Comparison of ENCODE assay signal across 9 mouse cellular contexts in genomic region chr5:28457921-28458641, GRCm38 (mm10). TPM values are rescaled to one million over a fixed set of nuclear protein-coding genes. Genes with fewer than 3 reads are reported as not detected.
DNase-seq lines count a peak whose midpoint lies in the region; ATAC-seq lines count a peak whose summit lies in the region.
"Had no signal": no experiment of that assay in that cellular context is flagged by ENCODE, and none has a peak within 500 bp of the region (broad histone marks: within the 10 kb centered on the region; RNA-seq: fewer than 3 reads in every experiment).

No protein-coding gene starts in this region.

- peak; percentile 3 to 4 for DNase-seq in frontal cortex, postnatal 25 days (ENCODE audit: low spot score in 2 of 2)
- DNase-seq in frontal cortex, adult 2 months (ENCODE audit: extremely low spot score in 1 of 2, low spot score in 1 of 2), result no peak
- DNase-seq in retina, postnatal 1 day, result peak; percentile 51
- DNase-seq in retina, embryonic 14.5 days (ENCODE audit: low spot score), result no peak
- DNase-seq in c-Kit-positive CD71-positive TER-119-positive erythroid progenitor cells, embryonic 14.5 days (ENCODE audit: low spot score), result no peak

- peak overlapping the region; percentile 47 for H3K4me3 ChIP-seq in hindbrain, embryonic 16.5 days (ENCODE audit: low read length)
- H3K4me3 ChIP-seq in midbrain, embryonic 12.5 days, result peak overlapping the region; percentile 46

- peaks cover 24% of the 10 kb centered on the region for H3K4me1 ChIP-seq in hindbrain, embryonic 16.5 days (ENCODE audit: control insufficient read depth, insufficient read depth, low read depth, low read length)
- H3K4me1 ChIP-seq in midbrain, embryonic 12.5 days, result peaks cover 38% of the 10 kb centered on the region

- no peak overlapping the region for H3K27ac ChIP-seq in hindbrain, embryonic 16.5 days (ENCODE audit: low read depth, low read length)
- peak overlapping the region; percentile 67 for H3K27ac ChIP-seq in midbrain, embryonic 12.5 days (replicated peaks)

- peak overlapping the region; percentile 85 for H3K4me2 ChIP-seq in hindbrain, embryonic 16.5 days (ENCODE audit: low read length)
- peak overlapping the region; percentile 67 for H3K4me2 ChIP-seq in midbrain, embryonic 12.5 days (replicated peaks)

- 1% methylated on average over 88 of the region's 95 CpGs for WGBS in hindbrain, embryonic 16.5 days
- WGBS in midbrain, embryonic 12.5 days, result under 1% methylated on average over 77 of the region's 95 CpGs

- ATAC-seq in hindbrain, embryonic 16.5 days, result peak; percentile 56; the same call in 1 of the 2 replicates
- ATAC-seq in midbrain, embryonic 12.5 days (ENCODE audit: low FRiP score, low read depth), result no peak
- ATAC-seq in inflammation-experienced regulatory T-cells, adult 6 months, result no peak

- no peaks in the 10 kb centered on the region for H3K9me3 ChIP-seq in hindbrain, embryonic 16.5 days (ENCODE audit: control insufficient read depth, low read length)
- no peaks in the 10 kb centered on the region for H3K9me3 ChIP-seq in midbrain, embryonic 12.5 days

- peak overlapping the region; percentile 38 for H3K9ac ChIP-seq in hindbrain, embryonic 16.5 days (ENCODE audit: low read depth, low read length)
- H3K9ac ChIP-seq in midbrain, embryonic 12.5 days (replicated peaks), result peak overlapping the region; percentile 47

- H3K36me3 ChIP-seq in hindbrain, embryonic 16.5 days (ENCODE audit: control insufficient read depth, insufficient read depth, low read length), result no peaks in the 10 kb centered on the region
- no peaks in the 10 kb centered on the region for H3K36me3 ChIP-seq in midbrain, embryonic 12.5 days

- H3K27me3 ChIP-seq in hindbrain, embryonic 16.5 days (replicated peaks; ENCODE audit: control insufficient read depth, insufficient read depth, low read length), result peaks cover 68% of the 10 kb centered on the region
- peaks cover 79% of the 10 kb centered on the region for H3K27me3 ChIP-seq in midbrain, embryonic 12.5 days

RNA-seq across cellular contexts. Expression of gene Shh, which starts 9.0 kb away (rescaled TPM):
- polyA plus RNA-seq in frontal cortex, adult 2 months (2012; rRNA removed), result 2.9 and 3.5 TPM in 2 replicates
- polyA plus RNA-seq in hindbrain, embryonic 16.5 days (2015; fragmentation: Nextera tagmentation; extraction: Ambion mirVana), result 0.93 and 0.97 TPM in 2 replicates
- polyA plus RNA-seq in midbrain, embryonic 12.5 days (2016; fragmentation: Nextera tagmentation; extraction: Ambion mirVana), result 4.5 and 5.1 TPM in 2 replicates
- polyA plus RNA-seq in inflammation-experienced regulatory T-cells, adult 6 months (2017; shearing (Covaris generic)), result not detected
- polyA plus RNA-seq: C2C12 had no signal

Comparison
In these comparisons a context has a peak if more than half of its experiments do, and no peak if none do; other contexts are left out.
1. DNase-seq: peak in frontal cortex, postnatal 25 days (2 of 2) and retina, postnatal 1 day (single experiment); none in frontal cortex, adult 2 months (0 of 2), retina, embryonic 14.5 days (single experiment) and c-Kit-positive CD71-positive TER-119-positive erythroid progenitor cells, embryonic 14.5 days (single experiment).